Comparison of ENCODE assay signal across 8 mouse cellular contexts in the genomic region with DNA sequence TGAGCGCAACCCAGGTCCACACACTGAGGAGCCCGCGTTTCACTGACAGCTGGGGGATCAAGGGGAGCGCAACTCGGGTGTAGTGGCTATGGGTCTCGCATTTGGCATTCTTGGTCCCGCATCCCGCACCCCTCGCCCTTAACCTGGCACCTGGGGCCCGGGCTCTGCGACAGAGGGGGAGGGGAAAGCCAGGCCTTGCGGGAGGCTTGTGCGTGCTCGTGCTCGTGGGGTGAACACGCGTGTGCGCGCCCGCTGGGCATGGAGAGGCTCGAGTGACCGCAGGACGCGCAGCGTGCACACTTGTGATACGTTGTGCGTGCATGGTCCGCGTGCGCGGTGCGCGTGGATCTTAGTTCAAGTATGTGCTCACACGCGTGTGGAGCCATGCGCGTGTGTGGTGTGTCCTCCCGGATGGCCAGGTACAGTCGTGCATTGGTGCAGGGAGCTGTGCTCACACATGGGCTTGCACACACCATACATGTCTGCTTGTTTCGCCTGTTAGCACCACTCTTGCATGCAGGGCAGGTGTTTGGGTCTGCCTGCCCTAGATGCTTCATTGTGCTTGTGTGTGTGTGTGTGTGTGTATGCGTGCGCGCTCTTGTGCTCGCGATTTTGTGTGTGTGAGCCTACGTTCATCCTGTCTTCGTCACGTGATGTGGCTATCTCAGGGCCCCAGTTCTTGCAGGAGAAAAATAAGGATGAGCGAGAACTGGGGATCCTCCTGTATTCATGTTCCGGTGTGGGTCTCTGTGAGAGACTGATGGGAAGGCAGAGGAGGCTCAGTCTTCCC. TPM values are rescaled to one million over a fixed set of nuclear protein-coding genes. Genes with fewer than 3 reads are reported as not detected.
A peak's percentile ranks its signal among the peaks of the same experiment; 100 is the strongest.
DNase-seq lines count a peak whose midpoint lies in the region; ATAC-seq and TF ChIP-seq lines count a peak whose summit lies in the region.
"Had no signal": no experiment of that assay in that cellular context is flagged by ENCODE, and none has a peak within 500 bp of the region (broad histone marks: within the 10 kb centered on the region; RNA-seq: fewer than 3 reads in every experiment).

No protein-coding gene starts in this region.

- peaks cover 4% of the 10 kb centered on the region; the same call in 1 of the 2 replicates for H3K36me3 ChIP-seq in ES-Bruce4 (ENCODE audit: control insufficient read depth, insufficient read depth, low read length, poor library complexity, severe bottlenecking)
- peaks cover 26% of the 10 kb centered on the region for H3K36me3 ChIP-seq in liver, embryonic 15.5 days (replicated peaks)

- ATAC-seq in liver, embryonic 15.5 days (ENCODE audit: insufficient read depth), result peak; percentile 3

- TF ChIP-seq CTCF in ES-Bruce4 (IDR thresholded peaks at IDR 0.05; ENCODE audit: low read depth, low read length), result no peak

- peak overlapping the region; percentile 15 for H3K9ac ChIP-seq in ES-Bruce4 (ENCODE audit: low read depth, poor library complexity, severe bottlenecking)
- peak overlapping the region; percentile 59 for H3K9ac ChIP-seq in liver, embryonic 15.5 days

- H3K4me1 ChIP-seq in ES-Bruce4 (ENCODE audit: control insufficient read depth, insufficient read depth, low read length), result peaks cover 5% of the 10 kb centered on the region
- peaks cover 59% of the 10 kb centered on the region for H3K4me1 ChIP-seq in liver, embryonic 15.5 days (replicated peaks)

- H3K9me3 ChIP-seq in ES-Bruce4 (replicated peaks; ENCODE audit: control insufficient read depth, insufficient read depth, low read length, poor library complexity, severe bottlenecking), result no peaks in the 10 kb centered on the region
- no peaks in the 10 kb centered on the region for H3K9me3 ChIP-seq in liver, embryonic 15.5 days (replicated peaks)

- WGBS in liver, embryonic 15.5 days (ENCODE audit: insufficient replicate concordance), result 14% methylated on average over 50 of the region's 50 CpGs

- H3K4me3 ChIP-seq in ES-Bruce4 (ENCODE audit: low read depth, low read length), result peak overlapping the region; percentile 68
- peak overlapping the region; percentile 66 for H3K4me3 ChIP-seq in liver, embryonic 15.5 days (replicated peaks)

- H3K4me2 ChIP-seq in liver, embryonic 15.5 days, result peak overlapping the region; percentile 90

- H3K27ac ChIP-seq in ES-Bruce4 (ENCODE audit: insufficient read depth, low read length), result no peak overlapping the region
- peak overlapping the region; percentile 45; the same call in 1 of the 2 replicates for H3K27ac ChIP-seq in liver, embryonic 15.5 days (replicated peaks)

- peak; percentile 50 for DNase-seq in A20 (ENCODE audit: low read depth, low spot score)
- peak; percentile 90 for DNase-seq in cerebellum, adult 9-11 months
- peak; percentile 46 to 72 for DNase-seq in gastrocnemius, postnatal 4 days (ENCODE audit: low spot score in 2 of 2)
- DNase-seq in kidney, postnatal 14 days, result peak; percentile 67
- peak; percentile 62 for DNase-seq in retina, postnatal 7 days (ENCODE audit: low read depth, low spot score)

- TF ChIP-seq EP300 in ES-Bruce4 (IDR thresholded peaks at IDR 0.05; ENCODE audit: insufficient read depth, low read depth, low read length), result no peak

- no peaks in the 10 kb centered on the region for H3K27me3 ChIP-seq in ES-Bruce4 (ENCODE audit: control insufficient read depth, insufficient read depth, low read length, poor library complexity, severe bottlenecking)
- no peaks in the 10 kb centered on the region; the same call in 1 of the 2 replicates for H3K27me3 ChIP-seq in liver, embryonic 15.5 days

- no peak for TF ChIP-seq POLR2A in ES-Bruce4 (IDR thresholded peaks at IDR 0.05; ENCODE audit: insufficient read depth, low read length)

RNA-seq across cellular contexts. Expression of gene Rab3a, which starts 0.6 kb away (rescaled TPM):
- 6.2 and 6.3 TPM in 2 replicates for polyA plus RNA-seq in ES-Bruce4 (2011; ENCODE audit: insufficient read depth, insufficient read length, low read depth, missing spikeins)
- 10 to 100 TPM; 41.0 to 44.4 TPM for total RNA-seq in gastrocnemius, postnatal 4 days (2021)
- 2.7 and 3.5 TPM in 2 replicates for polyA plus RNA-seq in liver, embryonic 15.5 days (2015; fragmentation: Nextera tagmentation; extraction: Ambion mirVana)

RNA-seq across cellular contexts. Expression of gene Mpv17l2, which starts 5.7 kb away (rescaled TPM):
- 17.7 and 19.1 TPM in 2 replicates for polyA plus RNA-seq in ES-Bruce4 (2011; ENCODE audit: insufficient read depth, insufficient read length, low read depth, missing spikeins)
- total RNA-seq in gastrocnemius, postnatal 4 days (2021), result 10 to 100 TPM; 27.0 to 27.4 TPM
- 34.7 and 37.8 TPM in 2 replicates for polyA plus RNA-seq in liver, embryonic 15.5 days (2015; fragmentation: Nextera tagmentation; extraction: Ambion mirVana)

RNA-seq across cellular contexts. Expression of gene Pik3r2, which starts 21.4 kb away (rescaled TPM):
- polyA plus RNA-seq in ES-Bruce4 (2011; ENCODE audit: insufficient read depth, insufficient read length, low read depth, missing spikeins), result 20.1 and 25.1 TPM in 2 replicates
- 10 to 100 TPM; 65.2 to 73.0 TPM for total RNA-seq in gastrocnemius, postnatal 4 days (2021)
- 14.7 and 16.5 TPM in 2 replicates for polyA plus RNA-seq in liver, embryonic 15.5 days (2015; fragmentation: Nextera tagmentation; extraction: Ambion mirVana)

RNA-seq across cellular contexts. Expression of gene Pde4c, which starts 31.5 kb away (rescaled TPM):
- 1.9 and 2.3 TPM in 2 replicates for polyA plus RNA-seq in ES-Bruce4 (2011; ENCODE audit: insufficient read depth, insufficient read length, low read depth, missing spikeins)
- total RNA-seq in gastrocnemius, postnatal 4 days (2021), result 1 to 10 TPM; 1.4 to 1.5 TPM
- 1.4 and 1.9 TPM in 2 replicates for polyA plus RNA-seq in liver, embryonic 15.5 days (2015; fragmentation: Nextera tagmentation; extraction: Ambion mirVana)

RNA-seq across cellular contexts. Expression of gene Gm3336, which starts 36.7 kb away (rescaled TPM):
- 0.99 and 2.5 TPM in 2 replicates for polyA plus RNA-seq in ES-Bruce4 (2011; ENCODE audit: insufficient read depth, insufficient read length, low read depth, missing spikeins)
- total RNA-seq in gastrocnemius, postnatal 4 days (2021), result not detected
- polyA plus RNA-seq in liver, embryonic 15.5 days (2015; fragmentation: Nextera tagmentation; extraction: Ambion mirVana), result 0.13 and 0.35 TPM in 2 replicates
- total RNA-seq: heart, postnatal 36 days had no signal
